Mouse (Mus musculus) stomach, postnatal 0 days (tissue): ENCODE data around the gene Aida.

Source experiments
- CTCF ChIP-seq: IDR thresholded peaks from 2 replicates; pipeline ENCODE4 v1.5.1; 2016; ENCODE audit warnings: antibody characterized with exemption, low read depth, mild to moderate bottlenecking, moderate library complexity
- EP300 ChIP-seq: optimal IDR thresholded peaks from 2 replicates; pipeline ENCODE3; 2016; ENCODE audit warnings: antibody characterized with exemption

DNA sequence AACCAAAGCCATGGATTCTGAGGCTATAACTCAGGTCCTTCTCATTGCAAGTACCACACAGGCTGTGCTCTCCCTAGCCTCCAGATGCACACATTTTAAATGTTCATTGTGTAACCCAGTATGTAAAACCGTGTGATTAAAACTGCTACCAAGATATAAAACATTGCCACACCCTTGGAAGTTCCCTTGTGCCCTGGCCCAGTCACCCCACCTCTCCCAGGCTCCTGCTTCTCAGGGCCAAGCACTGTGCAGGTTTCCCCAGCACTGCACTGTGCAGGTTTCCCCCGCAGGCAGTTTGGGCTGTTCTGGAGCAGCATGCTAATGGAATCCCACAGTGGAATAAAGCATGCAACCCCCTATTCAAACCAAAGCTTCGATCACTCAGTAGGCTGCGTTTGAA, 45.8 kb upstream of the Aida start:
- TF ChIP-seq EP300 (no peak), CTCF (no peak)
